Mouse (Mus musculus): Measurements from ENCODE around the gene Gale. TPM values are rescaled to one million over a fixed set of nuclear protein-coding genes. Genes with fewer than 3 reads are reported as not detected.

Gale gene
- total RNA-seq (2023), result 6.7 TPM

DNA sequence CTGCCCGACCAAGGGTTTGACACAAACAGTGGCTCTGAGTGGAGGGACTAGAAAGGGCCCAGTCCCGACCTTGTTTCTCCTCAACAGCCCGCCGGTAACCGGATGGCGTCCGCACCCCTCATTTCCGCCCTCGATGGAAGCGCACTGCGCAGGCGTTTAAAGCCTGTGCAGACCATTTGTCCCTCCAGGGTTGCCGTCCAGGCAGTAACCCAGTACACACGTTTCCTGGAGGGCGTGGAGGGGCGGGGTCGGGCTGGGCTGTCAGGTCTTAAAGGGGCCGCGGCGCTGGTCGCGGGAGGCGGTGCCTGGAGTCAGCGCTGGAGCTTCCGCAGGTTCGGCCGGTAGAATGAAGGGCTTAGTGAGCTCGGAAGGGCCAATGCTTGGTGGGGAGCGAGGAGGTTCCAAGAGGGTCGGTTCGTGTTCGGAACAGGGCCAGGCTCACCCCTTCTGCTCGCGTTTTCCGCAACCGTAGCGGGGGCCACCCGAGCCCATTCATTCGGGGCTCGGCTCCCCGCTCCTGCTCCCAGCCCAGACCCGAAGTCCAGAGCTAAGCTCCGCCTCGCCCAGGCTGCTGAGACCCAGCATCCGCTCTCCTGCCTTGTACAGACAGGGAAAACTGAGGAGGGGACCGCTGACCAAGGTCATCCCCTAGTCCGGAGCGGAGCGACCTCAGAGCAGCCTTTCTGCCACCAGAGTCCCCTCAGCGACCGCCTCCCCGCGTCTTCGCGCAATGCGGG is at the start of gene Gale:
Gene Gale (plus strand): TSS at position 271 of the 737 bp plus-strand sequence.

DNA sequence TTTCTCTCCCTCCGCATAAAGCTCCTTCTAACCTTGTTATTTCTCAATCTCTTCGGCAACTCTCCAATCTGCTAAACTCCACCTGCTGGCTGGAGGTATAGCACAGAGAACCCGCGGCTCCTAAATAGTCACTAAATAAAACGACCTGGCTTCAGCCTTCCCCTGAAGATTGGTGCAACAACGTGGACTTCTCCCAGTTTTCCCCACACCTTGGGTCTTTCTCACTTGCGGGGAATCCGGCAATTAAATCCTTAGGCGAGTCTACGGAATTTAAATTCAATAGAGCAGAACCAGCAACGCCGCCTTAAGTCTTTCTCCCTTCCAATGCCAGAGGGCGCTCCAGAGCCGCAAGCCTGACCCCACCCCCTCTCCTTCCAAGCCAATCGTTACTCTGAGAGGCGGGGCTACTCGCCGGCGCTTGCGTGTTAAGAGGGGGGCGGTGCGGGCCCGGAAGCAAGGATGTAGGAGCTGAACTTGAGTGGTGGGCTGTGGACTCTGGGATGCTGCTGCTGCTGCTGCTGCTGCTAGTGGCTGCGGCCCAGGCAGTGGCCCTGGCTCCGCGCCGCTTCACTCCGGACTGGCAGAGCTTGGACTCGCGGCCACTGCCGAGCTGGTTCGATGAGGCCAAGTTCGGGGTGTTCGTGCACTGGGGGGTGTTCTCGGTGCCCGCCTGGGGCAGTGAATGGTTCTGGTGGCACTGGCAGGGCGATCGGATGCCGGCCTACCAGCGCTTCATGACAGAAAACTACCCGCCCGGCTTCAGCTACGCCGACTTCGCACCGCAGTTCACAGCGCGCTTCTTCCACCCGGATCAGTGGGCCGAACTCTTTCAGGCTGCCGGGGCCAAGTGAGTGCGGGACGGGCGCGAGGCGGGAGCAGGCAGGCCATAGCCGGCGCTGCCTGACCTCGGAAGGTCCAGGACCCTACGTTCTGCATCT is 43.0 kb upstream of the Gale start, which contains the start of gene Fuca1:
Gene Fuca1 (plus strand): TSS at position 432 of the 938 bp plus-strand sequence.

DNA sequence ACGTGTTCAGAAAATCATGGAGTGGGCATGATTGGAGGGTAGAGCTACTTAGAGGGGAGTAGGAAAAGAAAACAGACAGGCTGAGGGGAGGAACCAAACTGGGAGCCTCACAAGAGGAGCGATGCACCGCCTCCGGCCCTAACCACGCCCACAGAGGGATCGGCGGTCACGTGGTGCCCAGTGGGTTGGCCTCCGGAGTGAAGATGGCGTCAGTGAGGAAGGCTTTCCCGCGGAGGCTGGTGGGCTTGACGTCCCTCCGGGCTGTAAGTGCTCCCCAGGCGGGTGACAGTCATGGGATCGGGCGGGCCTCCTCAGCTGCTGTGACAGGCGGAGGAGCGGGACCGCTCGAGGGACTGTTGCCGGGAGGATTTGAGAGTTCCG is 17.3 kb upstream of the Gale start, which contains the start of gene Hmgcl:
Gene Hmgcl (plus strand): TSS at position 171 of the 381 bp plus-strand sequence.

DNA sequence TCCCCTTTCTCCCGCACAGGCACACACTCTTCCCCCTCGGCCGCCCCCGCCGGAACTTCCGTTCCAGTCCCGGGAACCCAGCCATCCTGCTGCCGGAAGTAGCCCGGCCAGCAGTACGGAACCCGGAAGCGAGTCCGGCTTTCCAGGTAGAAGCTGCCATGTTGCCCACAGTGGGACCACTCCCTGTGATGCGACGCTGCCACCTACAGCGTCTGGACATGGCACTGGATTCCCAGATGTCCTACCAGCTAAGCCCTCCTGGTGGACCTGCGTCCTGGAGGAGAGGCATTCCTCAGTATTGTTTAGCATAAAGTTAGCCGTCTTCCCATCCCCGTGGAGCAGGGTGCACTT is 9.0 kb downstream of the Gale start, which contains the start of gene Lypla2:
Gene Lypla2 (minus strand): TSS at position 71 of the 351 bp plus-strand sequence.

DNA sequence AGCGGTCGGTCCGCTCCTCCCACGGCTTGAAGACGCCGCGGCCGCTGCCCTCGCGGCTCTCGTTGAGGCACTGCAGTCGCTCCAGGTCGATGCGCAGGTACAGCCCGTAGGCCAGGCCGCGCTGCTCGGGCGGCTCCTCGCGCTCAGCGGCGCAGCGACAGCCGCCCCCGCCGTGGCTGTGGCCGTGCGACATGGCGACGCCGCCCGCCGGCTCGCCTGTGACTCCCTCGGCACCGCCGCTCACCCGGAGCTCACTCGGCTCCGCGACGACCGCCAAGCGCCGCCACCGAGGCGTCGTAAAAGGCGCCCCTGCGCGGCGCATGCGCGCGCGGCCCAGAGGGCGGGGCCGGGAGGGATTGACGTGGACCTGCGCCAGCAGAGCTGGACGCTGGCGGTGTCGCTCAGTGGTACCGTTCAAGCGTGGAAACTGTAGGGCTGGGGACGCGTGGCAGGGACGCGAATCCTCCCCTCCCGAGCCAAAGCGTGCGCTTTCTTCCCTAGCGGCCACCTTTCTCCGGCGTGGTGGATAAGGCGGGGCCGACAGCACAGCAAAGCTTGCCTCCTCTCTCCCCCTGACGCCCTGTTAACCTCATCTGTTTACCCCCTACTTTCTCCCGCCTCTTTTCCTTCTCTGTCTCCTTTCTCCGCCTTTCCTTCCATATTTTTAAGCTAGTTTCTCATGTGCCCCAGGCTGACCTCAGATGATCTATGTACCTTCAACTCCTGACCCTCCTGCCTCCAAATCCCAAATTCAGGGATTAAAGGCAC is 23.6 kb downstream of the Gale start, which contains the start of gene Pithd1:
Gene Pithd1 (minus strand): TSS at position 322 of the 768 bp plus-strand sequence.

Other genes with a start within 250 kb of the Gale start
- not detected for gene Il22ra1, start 235.6 kb upstream of the Gale start, total RNA-seq (2023)
- not detected for gene Myom3, start 204.0 kb upstream of the Gale start, total RNA-seq (2023)
- gene Srsf10, start 108.0 kb upstream of the Gale start, total RNA-seq (2023), result 163 TPM
- 85.2 TPM for gene Pnrc2, start 89.9 kb upstream of the Gale start, total RNA-seq (2023)
- gene Cnr2, start 68.3 kb upstream of the Gale start, total RNA-seq (2023), result 20.3 TPM
- gene Fuca1, start 43.0 kb upstream of the Gale start, total RNA-seq (2023), result 49.2 TPM
- 27.3 TPM for gene Hmgcl, start 17.3 kb upstream of the Gale start, total RNA-seq (2023)
- gene Lypla2, start 8.9 kb downstream of the Gale start, total RNA-seq (2023), result 95.1 TPM
- 27.2 TPM for gene Pithd1, start 23.5 kb downstream of the Gale start, total RNA-seq (2023)
- 36.0 TPM for gene Eloa, start 58.0 kb downstream of the Gale start, total RNA-seq (2023)
- gene Rpl11, start 89.7 kb downstream of the Gale start, total RNA-seq (2023), result 1,200 TPM
- 18.5 TPM for gene Id3, start 179.8 kb downstream of the Gale start, total RNA-seq (2023)
- 11.7 TPM for gene E2f2, start 208.7 kb downstream of the Gale start, total RNA-seq (2023)
- gene Asap3, start 242.6 kb downstream of the Gale start, total RNA-seq (2023), result 0.35 TPM